Mouse (Mus musculus) forebrain, embryonic 14.5 days (tissue): ENCODE measurements at regions not wholly inside any gene's neighbourhood (a gene's known extent, or its start where the extent isn't known, plus 50 kb on each side); places are given as distances from the start of the nearest gene placed in this dataset.

Experiments
- ATAC-seq: fragments of 200-750 bp; cut with Nextera tagmentation; 2 replicates; pipeline ENCODE4 v1.8.0; 2017; ENCODE audit warnings: mild to moderate bottlenecking, moderate library complexity
- DNase-seq: peaks from one replicate; pipeline ENCODE4 v3.0.0-alpha.2; 2015; ENCODE audit warnings: low spot score
- H3K27ac ChIP-seq: fragments of 300-500 bp; sonication (generic); 2 replicates; pipeline ENCODE4 v1.5.1; 2014; ENCODE audit warnings: low read depth, mild to moderate bottlenecking, control low read depth, low read length, moderate library complexity
- H3K27me3 ChIP-seq: fragments of 300-500 bp; sonication (generic); replicated peaks from 2 replicates; pipeline ENCODE4 v1.6.1; 2014; ENCODE audit warnings: low read length, control low read depth, mixed read lengths; ENCODE audit not compliant: control insufficient read depth, insufficient read depth
- H3K36me3 ChIP-seq: fragments of 300-500 bp; sonication (generic); 2 replicates; pipeline ENCODE4 v1.6.1; 2014; ENCODE audit warnings: low read length, control low read depth; ENCODE audit not compliant: control insufficient read depth, insufficient read depth
- H3K4me1 ChIP-seq: fragments of 300-500 bp; sonication (generic); 2 replicates; pipeline ENCODE4 v1.6.1; 2014; ENCODE audit warnings: antibody characterized with exemption, low read length, control low read depth; ENCODE audit not compliant: control insufficient read depth, insufficient read depth
- H3K4me2 ChIP-seq: fragments of 300-500 bp; sonication (generic); 2 replicates; pipeline ENCODE4 v1.6.1; 2014; ENCODE audit warnings: mild to moderate bottlenecking, control low read depth, low read length
- H3K4me3 ChIP-seq: fragments of 300-500 bp; sonication (generic); 2 replicates; pipeline ENCODE4 v1.5.1; 2014; ENCODE audit warnings: low read depth, low read length, control low read depth
- H3K9ac ChIP-seq: fragments of 300-500 bp; sonication (generic); 2 replicates; pipeline ENCODE4 v1.6.1; 2014; ENCODE audit warnings: mild to moderate bottlenecking, low read length, control low read depth, moderate library complexity
- H3K9me3 ChIP-seq: fragments of 300-500 bp; sonication (generic); replicated peaks from 2 replicates; pipeline ENCODE4 v1.6.1; 2016; ENCODE audit warnings: low read length, control low read depth, mixed read lengths; ENCODE audit not compliant: control insufficient read depth
- WGBS: fragments of 180-500 bp; shearing (Covaris S2); extraction: QIAGEN DNeasy Blood & Tissue Kit; methylation state at CpG from one replicate; pipeline ENCODE4 v1.1.7; 2014; 5-methylcytosine and 5-hydroxymethylcytosine counted together

GRCm38 (mm10) chr8:97866148-97866547 is 1550.1 kb downstream of the Cdh8 start:
- 46% methylated on average over 2 of the region's 2 CpGs for WGBS
- Histone ChIP-seq H3K9me3 (no peaks in the 10 kb centered on the region), H3K27ac (no peak overlapping the region), H3K27me3 (no peaks in the 10 kb centered on the region), H3K4me1 (no peaks in the 10 kb centered on the region), H3K36me3 (no peaks in the 10 kb centered on the region), H3K4me3 (no peak overlapping the region), H3K4me2 (no peak overlapping the region), H3K9ac (no peak overlapping the region)
- no peak for DNase-seq
- no peak for ATAC-seq

GRCm38 (mm10) chr8:97861511-97861910 is 1554.8 kb downstream of the Cdh8 start:
- no peaks in the 10 kb centered on the region for H3K27me3 ChIP-seq
- H3K4me1 ChIP-seq = no peaks in the 10 kb centered on the region
- H3K9me3 ChIP-seq = no peaks in the 10 kb centered on the region
- no peak overlapping the region for H3K9ac ChIP-seq
- H3K27ac ChIP-seq = no peak overlapping the region
- no peaks in the 10 kb centered on the region for H3K36me3 ChIP-seq
- WGBS = 66% methylated on average over 2 of the region's 2 CpGs
- DNase-seq (peak; percentile 29), ATAC-seq (no peak)
- no peak overlapping the region for H3K4me2 ChIP-seq
- H3K4me3 ChIP-seq = no peak overlapping the region

GRCm38 (mm10) chr8:97860201-97860600 is 1556.1 kb downstream of the Cdh8 start:
- H3K9me3 ChIP-seq = no peaks in the 10 kb centered on the region
- no peak overlapping the region for H3K9ac ChIP-seq
- H3K36me3 ChIP-seq = no peaks in the 10 kb centered on the region
- no peak overlapping the region for H3K4me3 ChIP-seq
- no peak for DNase-seq
- no peak overlapping the region for H3K27ac ChIP-seq
- no peak overlapping the region for H3K4me2 ChIP-seq
- 77% methylated on average over 9 of the region's 9 CpGs for WGBS
- no peaks in the 10 kb centered on the region for H3K27me3 ChIP-seq
- ATAC-seq = no peak
- no peaks in the 10 kb centered on the region for H3K4me1 ChIP-seq

GRCm38 (mm10) chr8:97857252-97857651 is 1559.0 kb downstream of the Cdh8 start:
- no peaks in the 10 kb centered on the region for H3K4me1 ChIP-seq
- H3K9ac ChIP-seq = no peak overlapping the region
- H3K4me3 ChIP-seq = no peak overlapping the region
- no peak overlapping the region for H3K4me2 ChIP-seq
- H3K36me3 ChIP-seq = no peaks in the 10 kb centered on the region
- no peaks in the 10 kb centered on the region for H3K27me3 ChIP-seq
- 80% methylated on average over 1 of the region's 1 CpGs for WGBS
- DNase-seq = peak; percentile 20
- no peak overlapping the region for H3K27ac ChIP-seq
- peak; percentile 61; the same call in 1 of the 2 replicates for ATAC-seq
- no peaks in the 10 kb centered on the region for H3K9me3 ChIP-seq
